Mouse (Mus musculus) lung, adult 2 months (tissue): ENCODE measurements at regions not wholly inside any gene's neighbourhood (a gene's known extent, or its start where the extent isn't known, plus 50 kb on each side); places are given as distances from the start of the nearest gene placed in this dataset.

Experiments used
- DNase-seq: peaks from one replicate; pipeline ENCODE4 v3.0.0; 2022
- H3K4me1 ChIP-seq: fragments of 200-500 bp; 2 replicates; pipeline ENCODE4 v1.6.1; 2011; ENCODE audit warnings: low read length; ENCODE audit not compliant: control insufficient read depth, insufficient read depth
- H3K4me3 ChIP-seq: fragments of 200-500 bp; replicated peaks from 2 replicates; pipeline ENCODE3; 2011; ENCODE audit warnings: low read depth, mild to moderate bottlenecking, control low read depth, low read length; ENCODE audit errors: extremely low read depth
- CTCF ChIP-seq: fragments of 200-500 bp; IDR thresholded peaks from 2 replicates; pipeline ENCODE4 v1.5.1; 2011; ENCODE audit warnings: mild to moderate bottlenecking, low read length, control low read depth; ENCODE audit not compliant: insufficient read depth
- POLR2A ChIP-seq: fragments of 200-500 bp; IDR thresholded peaks from 2 replicates; pipeline ENCODE4 v1.6.1; 2011; ENCODE audit warnings: low read depth, mild to moderate bottlenecking, control low read depth, low read length, borderline replicate concordance; ENCODE audit errors: extremely low read depth
- WGBS: fragments of 180-500 bp; shearing (Covaris S2); methylation state at CpG from one replicate; pipeline ENCODE4 v1.1.7; 2018; 5-methylcytosine and 5-hydroxymethylcytosine counted together

- 59% methylated on average over 6 of the region's 6 CpGs for WGBS
- TF ChIP-seq CTCF (no peak), POLR2A (no peak)
- DNase-seq: no peak
- Histone ChIP-seq H3K4me1 (no peaks in the 10 kb centered on the region), H3K4me3 (no peak overlapping the region)
These were observed 450.3 kb downstream of the Irx1 start for GRCm38 (mm10) chr13:71513204-71513603.

- no peak for DNase-seq
- H3K4me3 ChIP-seq: no peak overlapping the region
- TF ChIP-seq CTCF (no peak), POLR2A (no peak)
- no peaks in the 10 kb centered on the region for H3K4me1 ChIP-seq
- 17% methylated on average over 9 of the region's 9 CpGs for WGBS
These were observed 455.5 kb downstream of the Irx1 start for GRCm38 (mm10) chr13:71507956-71508401.

GRCm38 (mm10) chr13:71507421-71507931 lies 456.0 kb downstream of the Irx1 start:
- WGBS: 32% methylated on average over 10 of the region's 10 CpGs
- no peak for TF ChIP-seq POLR2A
- no peak for TF ChIP-seq CTCF
- H3K4me3 ChIP-seq: no peak overlapping the region
- DNase-seq: peak; percentile 7
- no peaks in the 10 kb centered on the region for H3K4me1 ChIP-seq

- no peaks in the 10 kb centered on the region for H3K4me1 ChIP-seq
- WGBS: 26% methylated on average over 7 of the region's 7 CpGs
- no peak overlapping the region for H3K4me3 ChIP-seq
- no peak for DNase-seq
- TF ChIP-seq POLR2A: no peak
- TF ChIP-seq CTCF: no peak
These were observed 456.7 kb downstream of the Irx1 start for GRCm38 (mm10) chr13:71506777-71507176.

GRCm38 (mm10) chr13:71489773-71490172 lies 473.8 kb downstream of the Irx1 start:
- Histone ChIP-seq H3K4me3 (no peak overlapping the region), H3K4me1 (no peaks in the 10 kb centered on the region)
- DNase-seq: no peak
- TF ChIP-seq CTCF (no peak), POLR2A (no peak)
- 57% methylated on average over 6 of the region's 6 CpGs for WGBS

- no peaks in the 10 kb centered on the region for H3K4me1 ChIP-seq
- TF ChIP-seq POLR2A (no peak), CTCF (no peak)
- no peak for DNase-seq
- no peak overlapping the region for H3K4me3 ChIP-seq
These were observed 482.3 kb downstream of the Irx1 start for GRCm38 (mm10) chr13:71481205-71481604.

GRCm38 (mm10) chr13:71461552-71461951 lies 502.0 kb downstream of the Irx1 start:
- DNase-seq: no peak
- no peak overlapping the region for H3K4me3 ChIP-seq
- no peaks in the 10 kb centered on the region for H3K4me1 ChIP-seq
- 29% methylated on average over 3 of the region's 3 CpGs for WGBS
- TF ChIP-seq CTCF (no peak), POLR2A (no peak)

- Histone ChIP-seq H3K4me3 (no peak overlapping the region), H3K4me1 (no peaks in the 10 kb centered on the region)
- no peak for DNase-seq
- TF ChIP-seq POLR2A (no peak), CTCF (no peak)
- 86% methylated on average over 2 of the region's 2 CpGs for WGBS
These were observed 502.9 kb downstream of the Irx1 start for GRCm38 (mm10) chr13:71460607-71461006.

- no peak overlapping the region for H3K4me3 ChIP-seq
- DNase-seq: no peak
- H3K4me1 ChIP-seq: no peaks in the 10 kb centered on the region
- no peak for TF ChIP-seq POLR2A
- no peak for TF ChIP-seq CTCF
- 38% methylated on average over 9 of the region's 9 CpGs for WGBS
These were observed 503.4 kb downstream of the Irx1 start for GRCm38 (mm10) chr13:71460097-71460496.

GRCm38 (mm10) chr13:71459022-71459536 lies 504.4 kb downstream of the Irx1 start:
- no peak for DNase-seq
- 33% methylated on average over 11 of the region's 11 CpGs for WGBS
- H3K4me3 ChIP-seq: no peak overlapping the region
- no peaks in the 10 kb centered on the region for H3K4me1 ChIP-seq
- no peak for TF ChIP-seq CTCF
- TF ChIP-seq POLR2A: no peak
